Mouse (Mus musculus): Measurements from ENCODE around the gene Atf7ip.

GRCm38 (mm10) chr6:136495023-136495422 lies 10.9 kb upstream of the Atf7ip start:
- TF ChIP-seq POLR2A (IDR thresholded peaks at IDR 0.05; ENCODE audit: insufficient read depth, low read length) (no peak), EP300 (IDR thresholded peaks at IDR 0.05; ENCODE audit: insufficient read depth, low read depth, low read length) (no peak)
